ENCODE assay signal across 21 mouse cellular contexts in genomic region chr1:116401996-116402656, GRCm38 (mm10).
A peak's percentile ranks its signal among the peaks of the same experiment; 100 is the strongest.
DNase-seq lines count a peak whose midpoint lies in the region; ATAC-seq lines count a peak whose summit lies in the region.
"Had no signal": no experiment of that assay in that cellular context is flagged by ENCODE, and none has a peak within 500 bp of the region (broad histone marks: within the 10 kb centered on the region; RNA-seq: fewer than 3 reads in every experiment).

No protein-coding gene starts in this region.

- ATAC-seq in frontal cortex, adult (ENCODE audit: low TSS enrichment): peak; percentile 52; the same call in 1 of the 2 replicates
- ATAC-seq: intestine, embryonic 15.5 days; liver, embryonic 12.5 days; liver, postnatal 0 days; midbrain, embryonic 15.5 days had no signal

- DNase-seq in adrenal gland, adult 8-10 months: peak; percentile 12
- no peak for DNase-seq in adrenal gland, adult 18-20 months (ENCODE audit: low spot score in 2 of 2)
- DNase-seq in frontal cortex, postnatal 10 days (ENCODE audit: low spot score in 2 of 2): no peak
- DNase-seq in retina, postnatal 1 day: peak; percentile 3
- DNase-seq in retina, embryonic 14.5 days (ENCODE audit: low spot score): no peak
- no peak for DNase-seq in urinary bladder, adult 18-20 months (ENCODE audit: low spot score in 2 of 2)
- DNase-seq: cerebellum, adult 11-12 months; gastrocnemius, postnatal 10 days; heart, postnatal 14 days; kidney, adult 2 months; kidney, postnatal 36 days; layer of hippocampus, postnatal 36 days; left cerebral cortex, postnatal 4 days; liver, postnatal 0 days; lung, postnatal 4 days; thymus, adult 2 months; thymus, postnatal 4 days had no signal

Comparison
In these comparisons a context has a peak if more than half of its experiments do, and no peak if none do; other contexts are left out.
1. DNase-seq: peak in adrenal gland, adult 8-10 months (single experiment) and retina, postnatal 1 day (single experiment); none in adrenal gland, adult 18-20 months (0 of 2), frontal cortex, postnatal 10 days (0 of 2), retina, embryonic 14.5 days (single experiment) and urinary bladder, adult 18-20 months (0 of 2).